Mouse (Mus musculus) forebrain, embryonic 13.5 days (tissue): ENCODE measurements around the gene Plpp6. TPM values are rescaled to one million over a fixed set of nuclear protein-coding genes. Genes with fewer than 3 reads are reported as not detected.
A peak's percentile ranks its signal among the peaks of the same experiment; 100 is the strongest.

Source experiments
- ATAC-seq: fragments of 200-750 bp; cut with Nextera tagmentation; 2 replicates; pipeline ENCODE4 v1.8.0; 2017
- H3K27ac ChIP-seq: fragments of 300-500 bp; sonication (generic); 2 replicates; pipeline ENCODE4 v1.5.1; 2015; ENCODE audit warnings: inconsistent platforms, mild to moderate bottlenecking, moderate library complexity
- H3K27me3 ChIP-seq: fragments of 300-500 bp; sonication (generic); 2 replicates; pipeline ENCODE4 v1.6.1; 2015; ENCODE audit warnings: mild to moderate bottlenecking, inconsistent platforms
- H3K36me3 ChIP-seq: fragments of 300-500 bp; sonication (generic); 2 replicates; pipeline ENCODE4 v1.6.1; 2015; ENCODE audit warnings: mild to moderate bottlenecking, inconsistent platforms; ENCODE audit not compliant: poor library complexity, severe bottlenecking
- H3K4me1 ChIP-seq: fragments of 300-500 bp; sonication (generic); 2 replicates; pipeline ENCODE4 v1.6.1; 2015; ENCODE audit warnings: inconsistent platforms
- H3K4me2 ChIP-seq: fragments of 300-500 bp; sonication (generic); 2 replicates; pipeline ENCODE4 v1.6.1; 2015; ENCODE audit warnings: inconsistent platforms, mild to moderate bottlenecking, moderate library complexity
- H3K4me3 ChIP-seq: fragments of 300-500 bp; sonication (generic); 2 replicates; pipeline ENCODE4 v1.5.1; 2015; ENCODE audit warnings: mild to moderate bottlenecking, inconsistent platforms
- H3K9ac ChIP-seq: fragments of 300-500 bp; sonication (generic); 2 replicates; pipeline ENCODE4 v1.6.1; 2015; ENCODE audit warnings: mild to moderate bottlenecking, inconsistent platforms
- H3K9me3 ChIP-seq: fragments of 300-500 bp; sonication (generic); replicated peaks from 2 replicates; pipeline ENCODE4 v1.6.1; 2016; ENCODE audit warnings: inconsistent platforms
- WGBS: fragments of 180-500 bp; shearing (Covaris S2); methylation state at CpG from one replicate; pipeline ENCODE4 v1.1.7; 2015; 5-methylcytosine and 5-hydroxymethylcytosine counted together
- polyA plus RNA-seq: library from polyadenylated mRNA; unstranded; fragments of >200 nt; fragmentation: Nextera tagmentation; extraction: Ambion mirVana; gene quantifications from 2 replicates; pipeline ENCODE4 v1.2.1, GENCODE M21; 2015

The Plpp6 gene
- 5.3 and 5.5 TPM in 2 replicates for polyA plus RNA-seq

- H3K4me1 ChIP-seq: peaks cover 21% of the 10 kb centered on the region
- H3K4me2 ChIP-seq: peak within 1 kb of the TSS; percentile 90
- peak within 1 kb of the TSS; percentile 86 for H3K4me3 ChIP-seq
- WGBS: under 1% methylated on average over 72 of the region's 73 CpGs
- ATAC-seq: peak; percentile 92
- H3K36me3 ChIP-seq: no peaks in the 10 kb centered on the region
- H3K27ac ChIP-seq: peak within 1 kb of the TSS; percentile 75
- H3K9ac ChIP-seq: peak within 1 kb of the TSS; percentile 91
- H3K9me3 ChIP-seq: no peaks in the 10 kb centered on the region
- no peaks in the 10 kb centered on the region for H3K27me3 ChIP-seq
Measured at GRCm38 (mm10) chr19:28963842-28964551, at the start of gene Plpp6. TSS of gene Plpp6 (plus strand) at chr19:28963953.

GRCm38 (mm10) chr19:28914598-28914997 lies 49.2 kb upstream of the Plpp6 start:
- Histone ChIP-seq H3K9me3 (no peaks in the 10 kb centered on the region), H3K27ac (no peak overlapping the region), H3K9ac (no peak overlapping the region), H3K4me1 (no peaks in the 10 kb centered on the region), H3K4me3 (no peak overlapping the region), H3K27me3 (no peaks in the 10 kb centered on the region), H3K36me3 (no peaks in the 10 kb centered on the region), H3K4me2 (no peak overlapping the region)
- 85% methylated on average over 6 of the region's 6 CpGs for WGBS
- no peak for ATAC-seq

- H3K9me3 ChIP-seq: no peaks in the 10 kb centered on the region
- H3K27ac ChIP-seq: no peak overlapping the region
- H3K4me2 ChIP-seq: no peak overlapping the region
- no peak overlapping the region for H3K4me3 ChIP-seq
- no peaks in the 10 kb centered on the region for H3K27me3 ChIP-seq
- no peak overlapping the region for H3K9ac ChIP-seq
- no peak for ATAC-seq
- H3K4me1 ChIP-seq: no peaks in the 10 kb centered on the region
- WGBS: 81% methylated on average over 2 of the region's 2 CpGs
- no peaks in the 10 kb centered on the region for H3K36me3 ChIP-seq
Measured at GRCm38 (mm10) chr19:28915602-28916250, 48.0 kb upstream of the Plpp6 start.

GRCm38 (mm10) chr19:28916492-28916891 lies 47.3 kb upstream of the Plpp6 start:
- no peak overlapping the region for H3K9ac ChIP-seq
- H3K4me2 ChIP-seq: no peak overlapping the region
- H3K4me1 ChIP-seq: no peaks in the 10 kb centered on the region
- no peaks in the 10 kb centered on the region for H3K27me3 ChIP-seq
- H3K4me3 ChIP-seq: no peak overlapping the region
- 47% methylated on average over 4 of the region's 4 CpGs for WGBS
- ATAC-seq: no peak
- no peak overlapping the region for H3K27ac ChIP-seq
- no peaks in the 10 kb centered on the region for H3K36me3 ChIP-seq
- no peaks in the 10 kb centered on the region for H3K9me3 ChIP-seq

- Histone ChIP-seq H3K4me2 (no peak overlapping the region), H3K27me3 (no peaks in the 10 kb centered on the region), H3K4me3 (no peak overlapping the region), H3K9ac (no peak overlapping the region), H3K27ac (no peak overlapping the region), H3K9me3 (no peaks in the 10 kb centered on the region), H3K4me1 (no peaks in the 10 kb centered on the region), H3K36me3 (no peaks in the 10 kb centered on the region)
- WGBS: 87% methylated on average over 5 of the region's 5 CpGs
- no peak for ATAC-seq
Measured at GRCm38 (mm10) chr19:28917839-28918238, 45.9 kb upstream of the Plpp6 start.

GRCm38 (mm10) chr19:28926366-28926765 lies 37.4 kb upstream of the Plpp6 start:
- WGBS: 91% methylated on average over 5 of the region's 5 CpGs
- Histone ChIP-seq H3K27me3 (no peaks in the 10 kb centered on the region), H3K9me3 (no peaks in the 10 kb centered on the region), H3K36me3 (no peaks in the 10 kb centered on the region), H3K4me3 (no peak overlapping the region), H3K9ac (no peak overlapping the region), H3K4me1 (no peaks in the 10 kb centered on the region), H3K4me2 (no peak overlapping the region), H3K27ac (no peak overlapping the region)
- ATAC-seq: no peak

- Histone ChIP-seq H3K4me1 (no peaks in the 10 kb centered on the region), H3K4me2 (no peak overlapping the region), H3K27me3 (no peaks in the 10 kb centered on the region), H3K4me3 (no peak overlapping the region), H3K9ac (no peak overlapping the region), H3K27ac (no peak overlapping the region), H3K36me3 (no peaks in the 10 kb centered on the region), H3K9me3 (no peaks in the 10 kb centered on the region)
- WGBS: 72% methylated on average over 4 of the region's 4 CpGs
- no peak for ATAC-seq
Measured at GRCm38 (mm10) chr19:28927396-28927795, 36.4 kb upstream of the Plpp6 start.

- Histone ChIP-seq H3K4me3 (no peak overlapping the region), H3K27me3 (no peaks in the 10 kb centered on the region), H3K36me3 (no peaks in the 10 kb centered on the region), H3K9ac (no peak overlapping the region), H3K4me1 (no peaks in the 10 kb centered on the region), H3K4me2 (no peak overlapping the region), H3K9me3 (no peaks in the 10 kb centered on the region), H3K27ac (no peak overlapping the region)
- ATAC-seq: no peak
Measured at GRCm38 (mm10) chr19:28929034-28929433, 34.7 kb upstream of the Plpp6 start.

- H3K27ac ChIP-seq: no peak overlapping the region
- no peak overlapping the region for H3K4me3 ChIP-seq
- H3K9me3 ChIP-seq: no peaks in the 10 kb centered on the region
- 91% methylated on average over 3 of the region's 3 CpGs for WGBS
- no peaks in the 10 kb centered on the region for H3K4me1 ChIP-seq
- H3K9ac ChIP-seq: no peak overlapping the region
- H3K36me3 ChIP-seq: no peaks in the 10 kb centered on the region
- no peak overlapping the region for H3K4me2 ChIP-seq
- ATAC-seq: no peak
- no peaks in the 10 kb centered on the region for H3K27me3 ChIP-seq
Measured at GRCm38 (mm10) chr19:28934897-28935296, 28.9 kb upstream of the Plpp6 start.

- 84% methylated on average over 9 of the region's 9 CpGs for WGBS
- H3K9ac ChIP-seq: no peak overlapping the region
- H3K4me2 ChIP-seq: no peak overlapping the region
- H3K27me3 ChIP-seq: no peaks in the 10 kb centered on the region
- no peaks in the 10 kb centered on the region for H3K9me3 ChIP-seq
- no peak overlapping the region for H3K4me3 ChIP-seq
- no peak overlapping the region for H3K27ac ChIP-seq
- no peak for ATAC-seq
- H3K4me1 ChIP-seq: no peaks in the 10 kb centered on the region
- H3K36me3 ChIP-seq: no peaks in the 10 kb centered on the region
Measured at GRCm38 (mm10) chr19:28940135-28940874, 23.4 kb upstream of the Plpp6 start.

- Histone ChIP-seq H3K36me3 (no peaks in the 10 kb centered on the region), H3K9me3 (no peaks in the 10 kb centered on the region), H3K4me1 (no peaks in the 10 kb centered on the region), H3K27ac (no peak overlapping the region), H3K9ac (no peak overlapping the region), H3K27me3 (no peaks in the 10 kb centered on the region), H3K4me2 (no peak overlapping the region), H3K4me3 (no peak overlapping the region)
- ATAC-seq: no peak
- 77% methylated on average over 4 of the region's 4 CpGs for WGBS
Measured at GRCm38 (mm10) chr19:28941271-28941670, 22.5 kb upstream of the Plpp6 start.

GRCm38 (mm10) chr19:28946782-28947181 lies 17.0 kb upstream of the Plpp6 start:
- ATAC-seq: no peak
- no peaks in the 10 kb centered on the region for H3K36me3 ChIP-seq
- no peak overlapping the region for H3K4me3 ChIP-seq
- no peaks in the 10 kb centered on the region for H3K9me3 ChIP-seq
- H3K27ac ChIP-seq: no peak overlapping the region
- H3K27me3 ChIP-seq: no peaks in the 10 kb centered on the region
- WGBS: 78% methylated on average over 4 of the region's 4 CpGs
- H3K4me2 ChIP-seq: no peak overlapping the region
- H3K9ac ChIP-seq: no peak overlapping the region
- no peaks in the 10 kb centered on the region for H3K4me1 ChIP-seq
